Mouse (Mus musculus) v-Abl transformed pro-B cells (cell line): Measurements from ENCODE around the gene Rwdd3.

Experiments
- in situ Hi-C, 2 experiments: fragments of 400-800 bp; cut with MboI; formaldehyde crosslinking; loops; one replicate each; pipeline ENCODE4 v1.15.1; 2025; ENCODE audit not compliant: unreplicated experiment in 2 of 2

The Rwdd3 gene

GRCm38 (mm10) chr3:121171243-121171871 is at the start of gene Rwdd3:
Gene Rwdd3 (minus strand): TSS chr3:121171695.
- in situ Hi-C loops: loop anchor here (5.0 to 10.0 kb wide), 4 partner anchors 71 to 563 kb away; partner anchors contain the start of gene Alg14 (in 1 of the 2)

GRCm38 (mm10) chr3:121217011-121217410 is 45.5 kb upstream of the Rwdd3 start:
- in situ Hi-C loops: no loop called here

GRCm38 (mm10) chr3:121213501-121213900 is 42.0 kb upstream of the Rwdd3 start:
- in situ Hi-C loops: no loop called here

- in situ Hi-C loops: no loop called here
Observed at GRCm38 (mm10) chr3:121212156-121212555, 40.7 kb upstream of the Rwdd3 start.

GRCm38 (mm10) chr3:121208994-121209393 is 37.5 kb upstream of the Rwdd3 start:
- in situ Hi-C loops: no loop called here

- in situ Hi-C loops: no loop called here
Observed at GRCm38 (mm10) chr3:121206202-121206882, 34.8 kb upstream of the Rwdd3 start.

GRCm38 (mm10) chr3:121202638-121203037 is 31.1 kb upstream of the Rwdd3 start:
- in situ Hi-C loops: no loop called here

GRCm38 (mm10) chr3:121201012-121201747 is 29.7 kb upstream of the Rwdd3 start:
- in situ Hi-C loops: no loop called here

- in situ Hi-C loops: no loop called here
Observed at GRCm38 (mm10) chr3:121189199-121189598, 17.7 kb upstream of the Rwdd3 start.

GRCm38 (mm10) chr3:121187510-121187909 is 16.0 kb upstream of the Rwdd3 start:
- in situ Hi-C loops: no loop called here

GRCm38 (mm10) chr3:121186925-121187324 is 15.4 kb upstream of the Rwdd3 start:
- in situ Hi-C loops: no loop called here

- in situ Hi-C loops: no loop called here
Observed at GRCm38 (mm10) chr3:121185197-121185596, 13.7 kb upstream of the Rwdd3 start.

GRCm38 (mm10) chr3:121176011-121176410 is 4.5 kb upstream of the Rwdd3 start:
- in situ Hi-C loops: loop anchor here in 1 of 2 experiments (10.0 kb wide), 1 partner anchor 559 kb away; no protein-coding TSS in a partner anchor

GRCm38 (mm10) chr3:121174248-121174945 is 2.9 kb upstream of the Rwdd3 start:
- in situ Hi-C loops: loop anchor here (5.0 to 10.0 kb wide), 4 partner anchors 68 to 560 kb away; partner anchors contain the start of gene Alg14 (in 1 of the 2)

- in situ Hi-C loops: loop anchor here (5.0 to 10.0 kb wide), 4 partner anchors 70 to 562 kb away; partner anchors contain the start of gene Alg14 (in 1 of the 2)
Observed at GRCm38 (mm10) chr3:121172718-121173117, 1.2 kb upstream of the Rwdd3 start.

GRCm38 (mm10) chr3:121171872-121172265 is 374 bp upstream of the Rwdd3 start:
- in situ Hi-C loops: loop anchor here (5.0 to 10.0 kb wide), 4 partner anchors 70 to 563 kb away; partner anchors contain the start of gene Alg14 (in 1 of the 2)

- in situ Hi-C loops: loop anchor here (5.0 to 10.0 kb wide), 4 partner anchors 72 to 564 kb away; partner anchors contain the start of gene Alg14 (in 1 of the 2)
Observed at GRCm38 (mm10) chr3:121170631-121171030, 864 bp downstream of the Rwdd3 start.

- in situ Hi-C loops: loop anchor here in 1 of 2 experiments (5.0 to 10.0 kb wide), 2 partner anchors 333 to 565 kb away; no protein-coding TSS in a partner anchor
Observed at GRCm38 (mm10) chr3:121169092-121169942, 2.2 kb downstream of the Rwdd3 start.

- in situ Hi-C loops: loop anchor here in 1 of 2 experiments (5.0 to 10.0 kb wide), 2 partner anchors 334 to 566 kb away; no protein-coding TSS in a partner anchor
Observed at GRCm38 (mm10) chr3:121168581-121168980, 2.9 kb downstream of the Rwdd3 start.
